ENCODE assay signal across 33 mouse cellular contexts in genomic region chr6:140705132-140705531, GRCm38 (mm10). TPM values are rescaled to one million over a fixed set of nuclear protein-coding genes. Genes with fewer than 3 reads are reported as not detected.
DNase-seq lines count a peak whose midpoint lies in the region; ATAC-seq and TF ChIP-seq lines count a peak whose summit lies in the region.
"Had no signal": no experiment of that assay in that cellular context is flagged by ENCODE, and none has a peak within 500 bp of the region (broad histone marks: within the 10 kb centered on the region; RNA-seq: fewer than 3 reads in every experiment).

No protein-coding gene starts in this region.

- no peaks in the 10 kb centered on the region for H3K9me3 ChIP-seq in kidney, postnatal 0 days (replicated peaks; ENCODE audit: low read length)
- no peaks in the 10 kb centered on the region for H3K9me3 ChIP-seq in embryonic facial prominence, embryonic 15.5 days (replicated peaks)
- peaks cover 4% of the 10 kb centered on the region; the same call in 1 of the 2 replicates for H3K9me3 ChIP-seq in limb, embryonic 12.5 days
- no peaks in the 10 kb centered on the region for H3K9me3 ChIP-seq in limb, embryonic 15.5 days
- H3K9me3 ChIP-seq in hindbrain, embryonic 14.5 days (ENCODE audit: control insufficient read depth, low read length), result no peaks in the 10 kb centered on the region
- H3K9me3 ChIP-seq: forebrain, embryonic 15.5 days; hindbrain, embryonic 13.5 days had no signal

- WGBS in kidney, postnatal 0 days, result 47% methylated on average over 10 of the region's 10 CpGs
- WGBS in embryonic facial prominence, embryonic 15.5 days, result 40% methylated on average over 10 of the region's 10 CpGs
- WGBS in limb, embryonic 12.5 days, result 24% methylated on average over 10 of the region's 10 CpGs
- WGBS in limb, embryonic 15.5 days, result 33% methylated on average over 10 of the region's 10 CpGs
- WGBS in hindbrain, embryonic 14.5 days, result 80% methylated on average over 10 of the region's 10 CpGs

- no peaks in the 10 kb centered on the region for H3K36me3 ChIP-seq in kidney, postnatal 0 days (ENCODE audit: insufficient read depth, low read length)
- H3K36me3 ChIP-seq in embryonic facial prominence, embryonic 15.5 days, result no peaks in the 10 kb centered on the region
- no peaks in the 10 kb centered on the region for H3K36me3 ChIP-seq in limb, embryonic 12.5 days
- no peaks in the 10 kb centered on the region for H3K36me3 ChIP-seq in limb, embryonic 15.5 days
- H3K36me3 ChIP-seq in hindbrain, embryonic 14.5 days (replicated peaks; ENCODE audit: control insufficient read depth, insufficient read depth), result no peaks in the 10 kb centered on the region
- H3K36me3 ChIP-seq: forebrain, embryonic 12.5 days; forebrain, embryonic 15.5 days; heart, embryonic 12.5 days; heart, embryonic 15.5 days; hindbrain, embryonic 10.5 days; hindbrain, embryonic 13.5 days had no signal

- H3K9ac ChIP-seq in kidney, postnatal 0 days (ENCODE audit: low read depth, low read length), result no peak overlapping the region
- H3K9ac ChIP-seq in embryonic facial prominence, embryonic 15.5 days, result no peak overlapping the region
- no peak overlapping the region for H3K9ac ChIP-seq in limb, embryonic 12.5 days (replicated peaks)
- no peak overlapping the region for H3K9ac ChIP-seq in limb, embryonic 15.5 days
- H3K9ac ChIP-seq in hindbrain, embryonic 14.5 days, result no peak overlapping the region
- H3K9ac ChIP-seq: forebrain, embryonic 12.5 days; forebrain, embryonic 15.5 days; heart, embryonic 12.5 days; heart, embryonic 15.5 days; hindbrain, embryonic 13.5 days had no signal

- no peak for DNase-seq in kidney, postnatal 0 days (ENCODE audit: low spot score)
- no peak for DNase-seq in kidney, postnatal 25 days
- DNase-seq in hindbrain, embryonic 14.5 days (ENCODE audit: low spot score), result no peak
- DNase-seq in gastrocnemius, postnatal 25 days, result no peak
- DNase-seq: adrenal gland, adult 2 months; adrenal gland, postnatal 14 days; cerebellum, adult 11 months; cerebellum, adult 2 months; cerebellum, adult 9-11 months; cerebellum, postnatal 25 days; gastrocnemius, adult 2 months; gastrocnemius, postnatal 14 days; heart, adult 18-20 months; heart, postnatal 10 days; heart, postnatal 36 days had no signal

- H3K4me3 ChIP-seq in kidney, postnatal 0 days (replicated peaks; ENCODE audit: low read depth, low read length), result no peak overlapping the region
- H3K4me3 ChIP-seq in embryonic facial prominence, embryonic 15.5 days (replicated peaks), result no peak overlapping the region
- no peak overlapping the region for H3K4me3 ChIP-seq in limb, embryonic 12.5 days (replicated peaks)
- H3K4me3 ChIP-seq in limb, embryonic 15.5 days, result no peak overlapping the region
- H3K4me3 ChIP-seq in hindbrain, embryonic 14.5 days (replicated peaks; ENCODE audit: low read length), result no peak overlapping the region
- H3K4me3 ChIP-seq: erythroblast, embryonic 14.5 days; forebrain, embryonic 12.5 days; forebrain, embryonic 15.5 days; gastrocnemius, adult 2 months; heart, embryonic 12.5 days; heart, embryonic 15.5 days; hindbrain, embryonic 10.5 days; hindbrain, embryonic 13.5 days had no signal

- 0 out of 2 replicates have a peak overlapping the region, but pooled peaks have one; percentile 0 for H3K4me2 ChIP-seq in kidney, postnatal 0 days (ENCODE audit: low read length)
- H3K4me2 ChIP-seq in embryonic facial prominence, embryonic 15.5 days (replicated peaks), result no peak overlapping the region
- 0 out of 2 replicates have a peak overlapping the region, but pooled peaks have one; percentile 10 for H3K4me2 ChIP-seq in limb, embryonic 12.5 days
- no peak overlapping the region for H3K4me2 ChIP-seq in limb, embryonic 15.5 days
- H3K4me2 ChIP-seq in hindbrain, embryonic 14.5 days (replicated peaks), result no peak overlapping the region
- H3K4me2 ChIP-seq: forebrain, embryonic 12.5 days; forebrain, embryonic 15.5 days; heart, embryonic 12.5 days; heart, embryonic 15.5 days; hindbrain, embryonic 13.5 days had no signal

- no peaks in the 10 kb centered on the region; the same call in 1 of the 2 replicates for H3K4me1 ChIP-seq in kidney, postnatal 0 days (replicated peaks; ENCODE audit: insufficient read depth, low read length)
- H3K4me1 ChIP-seq in embryonic facial prominence, embryonic 15.5 days, result peaks cover 19% of the 10 kb centered on the region
- peaks cover 36% of the 10 kb centered on the region for H3K4me1 ChIP-seq in limb, embryonic 12.5 days (replicated peaks)
- H3K4me1 ChIP-seq in limb, embryonic 15.5 days, result peaks cover 35% of the 10 kb centered on the region
- H3K4me1 ChIP-seq in hindbrain, embryonic 14.5 days (replicated peaks; ENCODE audit: control insufficient read depth, insufficient read depth, low read length), result no peaks in the 10 kb centered on the region
- H3K4me1 ChIP-seq: forebrain, embryonic 12.5 days; forebrain, embryonic 15.5 days; heart, embryonic 15.5 days; hindbrain, embryonic 13.5 days had no signal

- no peaks in the 10 kb centered on the region for H3K27me3 ChIP-seq in kidney, postnatal 0 days (ENCODE audit: insufficient read depth, low read length)
- no peaks in the 10 kb centered on the region for H3K27me3 ChIP-seq in embryonic facial prominence, embryonic 15.5 days
- no peaks in the 10 kb centered on the region for H3K27me3 ChIP-seq in limb, embryonic 12.5 days
- no peaks in the 10 kb centered on the region for H3K27me3 ChIP-seq in limb, embryonic 15.5 days
- H3K27me3 ChIP-seq in hindbrain, embryonic 14.5 days (ENCODE audit: control insufficient read depth, insufficient read depth, low read length), result no peaks in the 10 kb centered on the region
- H3K27me3 ChIP-seq: forebrain, embryonic 12.5 days; forebrain, embryonic 15.5 days; heart, embryonic 15.5 days; hindbrain, embryonic 13.5 days had no signal

- no peak overlapping the region for H3K27ac ChIP-seq in kidney, postnatal 0 days
- H3K27ac ChIP-seq in embryonic facial prominence, embryonic 15.5 days (replicated peaks), result 0 out of 2 replicates have a peak overlapping the region, but pooled peaks have one; percentile 24
- peak overlapping the region; percentile 81 for H3K27ac ChIP-seq in limb, embryonic 12.5 days
- peak overlapping the region; percentile 76 for H3K27ac ChIP-seq in limb, embryonic 15.5 days
- no peak overlapping the region for H3K27ac ChIP-seq in hindbrain, embryonic 14.5 days
- H3K27ac ChIP-seq: forebrain, embryonic 12.5 days; forebrain, embryonic 15.5 days; gastrocnemius, adult 2 months; heart, embryonic 15.5 days; hindbrain, embryonic 10.5 days; hindbrain, embryonic 13.5 days; hindbrain, postnatal 0 days had no signal

- ATAC-seq in kidney, postnatal 0 days (replicated peaks; ENCODE audit: low FRiP score, low read depth), result no peak
- ATAC-seq in embryonic facial prominence, embryonic 15.5 days (ENCODE audit: insufficient number of reproducible peaks, low FRiP score, low TSS enrichment, low read depth), result no peak
- ATAC-seq in limb, embryonic 12.5 days (ENCODE audit: insufficient number of reproducible peaks, insufficient read depth, low FRiP score, low TSS enrichment, low read depth), result peak; percentile 47; the same call in 1 of the 2 replicates
- peak; percentile 48; the same call in 1 of the 2 replicates for ATAC-seq in limb, embryonic 15.5 days (ENCODE audit: insufficient number of reproducible peaks, low FRiP score, low TSS enrichment, low read depth)
- ATAC-seq in hindbrain, embryonic 14.5 days (ENCODE audit: low FRiP score), result no peak
- ATAC-seq: CD4-positive, CD25-positive, alpha-beta regulatory T cell, adult 4 months; forebrain, embryonic 15.5 days; hindbrain, postnatal 0 days; inflammation-experienced regulatory T-cells, adult 6 months had no signal

- no peak for TF ChIP-seq CTCF in kidney, postnatal 0 days (IDR thresholded peaks at IDR 0.05; ENCODE audit: low read depth)

RNA-seq across cellular contexts. Expression of gene Gm11077, which starts 24.0 kb away (rescaled TPM):
- polyA plus RNA-seq in kidney, postnatal 0 days (2015; fragmentation: Nextera tagmentation; extraction: Ambion mirVana), result not detected in 2 replicates
- polyA plus RNA-seq in embryonic facial prominence, embryonic 15.5 days (2015; fragmentation: Nextera tagmentation; extraction: Ambion mirVana), result not detected in 2 replicates
- polyA plus RNA-seq in limb, embryonic 12.5 days (2016; fragmentation: Nextera tagmentation; extraction: Ambion mirVana), result not detected in 2 replicates
- not detected in 2 replicates for polyA plus RNA-seq in limb, embryonic 15.5 days (2015; fragmentation: Nextera tagmentation; extraction: Ambion mirVana)
- not detected in 2 replicates for polyA plus RNA-seq in hindbrain, embryonic 14.5 days (2014; fragmentation: Nextera tagmentation; extraction: Ambion mirVana)
- not detected for total RNA-seq in gastrocnemius, postnatal 25 days (2021)
- total RNA-seq: adrenal gland, adult 2 months; adrenal gland, postnatal 14 days; adrenal gland, postnatal 4 days; common myeloid progenitor, adult 5-6 weeks; gastrocnemius, adult 2 months; gastrocnemius, postnatal 14 days; heart, adult 18-20 months; heart, postnatal 10 days; heart, postnatal 36 days; hindbrain, postnatal 0 days; MEL had no signal
- polyA plus RNA-seq: adrenal gland, adult 2 months; C2C12; CD4-positive, CD25-positive, alpha-beta regulatory T cell, adult 4 months; cerebellum, adult 2 months; erythroblast, embryonic 14.5 days; forebrain, embryonic 12.5 days; forebrain, embryonic 15.5 days; gonadal fat pad, adult 2 months; heart, embryonic 12.5 days; heart, embryonic 15.5 days; hindbrain, embryonic 10.5 days; hindbrain, embryonic 13.5 days; hindbrain, postnatal 0 days; inflammation-experienced regulatory T-cells, adult 6 months had no signal

Comparison
In these comparisons a context has a peak if more than half of its experiments do, and no peak if none do; other contexts are left out.
1. H3K4me2 ChIP-seq: peak in kidney, postnatal 0 days (single experiment) and limb, embryonic 12.5 days (single experiment); none in embryonic facial prominence, embryonic 15.5 days (single experiment), limb, embryonic 15.5 days (single experiment) and hindbrain, embryonic 14.5 days (single experiment).
2. ATAC-seq: peak in limb, embryonic 12.5 days (single experiment) and limb, embryonic 15.5 days (single experiment); none in kidney, postnatal 0 days (single experiment), embryonic facial prominence, embryonic 15.5 days (single experiment) and hindbrain, embryonic 14.5 days (single experiment).
3. H3K27ac ChIP-seq: peak in embryonic facial prominence, embryonic 15.5 days (single experiment), limb, embryonic 12.5 days (single experiment) and limb, embryonic 15.5 days (single experiment); none in kidney, postnatal 0 days (single experiment) and hindbrain, embryonic 14.5 days (single experiment).